Mouse (Mus musculus) 416B (cell line): ENCODE results near the gene Fndc3b.

ENCODE experiments used
- DNase-seq: peaks from one replicate; pipeline ENCODE4 v3.0.0; 2011; ENCODE audit warnings: low read depth

Gene Fndc3b

GRCm38 (mm10) chr3:27621176-27621575 lies 89.9 kb downstream of the Fndc3b start:
- no peak for DNase-seq

- DNase-seq: peak; percentile 85
Measured at GRCm38 (mm10) chr3:27617733-27618132, 93.4 kb downstream of the Fndc3b start.

GRCm38 (mm10) chr3:27617237-27617499 lies 93.9 kb downstream of the Fndc3b start:
- no peak for DNase-seq

GRCm38 (mm10) chr3:27616421-27617236 lies 94.5 kb downstream of the Fndc3b start:
- peak; percentile 91 for DNase-seq

- no peak for DNase-seq
Measured at GRCm38 (mm10) chr3:27615479-27615878, 95.6 kb downstream of the Fndc3b start.

GRCm38 (mm10) chr3:27613828-27614227 lies 97.3 kb downstream of the Fndc3b start:
- DNase-seq: no peak

GRCm38 (mm10) chr3:27613011-27613410 lies 98.1 kb downstream of the Fndc3b start:
- no peak for DNase-seq

- DNase-seq: no peak
Measured at GRCm38 (mm10) chr3:27611986-27612385, 99.1 kb downstream of the Fndc3b start.

- no peak for DNase-seq
Measured at GRCm38 (mm10) chr3:27610547-27610946, 100.6 kb downstream of the Fndc3b start.

- no peak for DNase-seq
Measured at GRCm38 (mm10) chr3:27610089-27610488, 101.0 kb downstream of the Fndc3b start.

GRCm38 (mm10) chr3:27607796-27608151 lies 103.3 kb downstream of the Fndc3b start:
- DNase-seq: peak; percentile 91

GRCm38 (mm10) chr3:27607081-27607795 lies 103.9 kb downstream of the Fndc3b start:
- peak; percentile 86 for DNase-seq

- no peak for DNase-seq
Measured at GRCm38 (mm10) chr3:27606626-27607025, 104.5 kb downstream of the Fndc3b start.

- DNase-seq: peak; percentile 36
Measured at GRCm38 (mm10) chr3:27605613-27606012, 105.5 kb downstream of the Fndc3b start.

- DNase-seq: no peak
Measured at GRCm38 (mm10) chr3:27605081-27605480, 106.0 kb downstream of the Fndc3b start.

GRCm38 (mm10) chr3:27604629-27605028 lies 106.5 kb downstream of the Fndc3b start:
- no peak for DNase-seq

GRCm38 (mm10) chr3:27603905-27604620 lies 107.0 kb downstream of the Fndc3b start:
- peak; percentile 73 for DNase-seq

- DNase-seq: no peak
Measured at GRCm38 (mm10) chr3:27600645-27601044, 110.5 kb downstream of the Fndc3b start.

- no peak for DNase-seq
Measured at GRCm38 (mm10) chr3:27600197-27600596, 110.9 kb downstream of the Fndc3b start.

GRCm38 (mm10) chr3:27598437-27599382 lies 112.4 kb downstream of the Fndc3b start:
- peak; percentile 85 for DNase-seq

GRCm38 (mm10) chr3:27593485-27594138 lies 117.5 kb downstream of the Fndc3b start:
- no peak for DNase-seq
